Mouse (Mus musculus) G1E (cell line): ENCODE data around the gene Prune1. TPM values are rescaled to one million over a fixed set of nuclear protein-coding genes. Genes with fewer than 3 reads are reported as not detected.

Experiments
- ATAC-seq: 2 replicates; pipeline ENCODE4 v1.8.0; 2016; ENCODE audit warnings: mild to moderate bottlenecking; ENCODE audit not compliant: insufficient number of reproducible peaks, poor library complexity, low FRiP score, severe bottlenecking; ENCODE audit errors: extremely low read depth
- DNase-seq: peaks from one replicate; pipeline ENCODE4 v3.0.0; 2012; ENCODE audit warnings: low spot score
- H3K27me3 ChIP-seq: 2 replicates; pipeline ENCODE4 v1.6.1; 2012; ENCODE audit warnings: mild to moderate bottlenecking, low read length, inconsistent platforms; ENCODE audit not compliant: insufficient read depth
- H3K36me3 ChIP-seq: replicated peaks from 2 replicates; pipeline ENCODE3; 2012; ENCODE audit warnings: mild to moderate bottlenecking, inconsistent platforms
- H3K4me1 ChIP-seq: 2 replicates; pipeline ENCODE4 v1.6.1; 2012; ENCODE audit warnings: low read depth, low read length, inconsistent platforms, mixed read lengths; ENCODE audit not compliant: insufficient read depth
- H3K4me3 ChIP-seq: 2 replicates; pipeline ENCODE4 v1.5.1; 2012; ENCODE audit warnings: low read depth, mild to moderate bottlenecking, inconsistent platforms, low read length, moderate library complexity, mixed read lengths
- H3K9me3 ChIP-seq: replicated peaks from 2 replicates; pipeline ENCODE4 v1.6.1; 2012; ENCODE audit warnings: inconsistent platforms
- CTCF ChIP-seq: IDR thresholded peaks from 2 replicates; pipeline ENCODE4 v1.5.1; 2012; ENCODE audit warnings: low read depth, low read length, inconsistent platforms, mixed read lengths
- GATA1 ChIP-seq: IDR thresholded peaks from 2 replicates; pipeline ENCODE4 v1.6.1; 2012; ENCODE audit warnings: borderline replicate concordance, low read length, inconsistent platforms, mixed read lengths
- GATA2 ChIP-seq: IDR thresholded peaks from 2 replicates; pipeline ENCODE4 v1.6.1; 2012; ENCODE audit warnings: low read depth, low read length, inconsistent platforms, borderline replicate concordance
- POLR2AphosphoS5 ChIP-seq: IDR thresholded peaks from 2 replicates; pipeline ENCODE4 v1.6.1; 2012; ENCODE audit warnings: low read depth, low read length, inconsistent platforms; ENCODE audit not compliant: insufficient replicate concordance
- TAL1 ChIP-seq: conservative IDR thresholded peaks from 2 replicates; pipeline ENCODE4 v1.6.1; 2012; ENCODE audit warnings: low read depth, low read length, inconsistent platforms, mixed read lengths
- polyA plus RNA-seq: library from polyadenylated mRNA; stranded (reverse); fragments of >175 nt; gene quantifications from 2 replicates; pipeline ENCODE4 v1.2.3, GENCODE M21; 2012
- total RNA-seq, 2 experiments: library from RNA; stranded (forward) in 1 of 2; stranded (reverse) in 1 of 2; fragments of 200-1000 nt in 1 of 2; fragments of >200 nt in 1 of 2; fragmentation: Nextera tagmentation in 1 of 2; gene quantifications; 2 replicates each; pipeline ENCODE4 v1.2.3; 2014 to 2017

Prune1 gene
- total and polyA plus RNA-seq, 3 experiments = 4.8 to 33.5 (median 15.1) TPM

DNA sequence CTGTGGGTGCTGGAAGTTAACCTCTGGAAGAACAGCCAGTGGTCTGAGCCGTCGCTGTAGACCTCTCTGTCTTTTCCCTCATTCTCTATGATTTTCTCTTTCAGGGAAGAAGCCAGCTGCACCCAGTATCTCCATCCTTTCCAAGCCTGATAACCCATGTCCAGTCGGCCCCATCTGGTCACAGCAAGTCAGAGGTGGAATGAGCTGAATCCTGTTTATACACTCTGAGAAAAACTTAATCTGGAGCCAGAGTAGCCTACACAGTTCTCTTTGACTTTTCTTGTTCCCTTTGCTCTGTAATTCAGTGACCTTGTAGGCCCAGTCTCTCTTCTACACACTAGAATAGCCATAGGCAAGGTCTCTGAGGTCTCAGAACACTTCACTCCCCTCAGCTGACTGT lies 5.7 kb upstream of the Prune1 start:
- ATAC-seq (no peak), DNase-seq (no peak)
- no peaks in the 10 kb centered on the region for H3K27me3 ChIP-seq
- H3K4me3 ChIP-seq = no peak overlapping the region
- TF ChIP-seq GATA2 = no peak
- TF ChIP-seq POLR2AphosphoS5 = no peak
- no peak for TF ChIP-seq TAL1
- TF ChIP-seq GATA1 = no peak
- no peak for TF ChIP-seq CTCF
- H3K4me1 ChIP-seq = peaks cover 36% of the 10 kb centered on the region
- H3K36me3 ChIP-seq = peaks cover 74% of the 10 kb centered on the region
- no peaks in the 10 kb centered on the region for H3K9me3 ChIP-seq

DNA sequence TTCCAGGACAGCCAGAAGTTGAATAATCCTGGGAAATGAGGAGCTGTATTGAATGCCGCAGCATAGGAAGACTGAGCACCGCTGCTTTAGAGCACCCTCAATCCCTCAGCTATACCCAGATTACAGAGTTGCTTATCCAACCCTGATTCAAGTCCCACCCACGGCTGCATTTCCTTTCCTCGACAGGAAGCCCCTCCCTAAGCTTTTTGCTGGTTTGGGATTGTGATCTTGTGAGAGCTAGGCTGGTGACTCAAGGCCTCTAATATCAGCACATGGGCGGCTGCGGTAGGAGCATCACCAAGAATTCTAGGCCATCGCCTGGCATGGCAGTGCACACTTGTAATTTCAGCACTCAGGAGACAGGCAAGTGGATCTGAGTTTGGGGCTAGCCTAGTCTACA lies 4.6 kb upstream of the Prune1 start:
- no peak overlapping the region for H3K4me3 ChIP-seq
- TF ChIP-seq POLR2AphosphoS5 = no peak
- TF ChIP-seq GATA1 = no peak
- no peak for TF ChIP-seq CTCF
- TF ChIP-seq GATA2 = no peak
- no peak for TF ChIP-seq TAL1
- peaks cover 39% of the 10 kb centered on the region for H3K4me1 ChIP-seq
- H3K27me3 ChIP-seq = no peaks in the 10 kb centered on the region
- H3K36me3 ChIP-seq = peaks cover 64% of the 10 kb centered on the region
- no peak for DNase-seq
- ATAC-seq = no peak
- H3K9me3 ChIP-seq = no peaks in the 10 kb centered on the region

DNA sequence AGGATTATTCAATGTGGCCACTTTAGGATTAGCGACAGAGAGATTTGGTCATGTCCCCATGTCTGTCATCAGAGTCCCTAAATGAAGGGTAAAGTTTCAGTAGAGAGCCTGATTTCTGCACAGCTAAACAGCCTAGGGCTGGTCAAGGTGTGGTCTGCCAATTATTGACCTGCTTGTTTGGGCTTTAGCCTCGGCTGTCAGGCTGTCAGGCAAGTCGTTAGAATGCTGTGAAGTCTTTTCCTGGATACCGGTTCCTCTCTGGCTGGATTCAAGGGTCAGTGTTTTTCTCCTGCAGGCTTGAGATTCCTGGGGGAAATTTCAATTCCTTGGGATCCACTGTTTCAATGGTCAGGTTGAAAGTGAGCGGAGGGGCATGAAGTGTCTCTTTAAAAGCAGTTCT lies 4.1 kb upstream of the Prune1 start:
- Histone ChIP-seq H3K4me1 (peaks cover 44% of the 10 kb centered on the region), H3K4me3 (no peak overlapping the region), H3K36me3 (peaks cover 59% of the 10 kb centered on the region), H3K9me3 (no peaks in the 10 kb centered on the region), H3K27me3 (no peaks in the 10 kb centered on the region)
- DNase-seq (no peak), ATAC-seq (no peak)
- TF ChIP-seq GATA1 (no peak), CTCF (no peak), GATA2 (no peak)

DNA sequence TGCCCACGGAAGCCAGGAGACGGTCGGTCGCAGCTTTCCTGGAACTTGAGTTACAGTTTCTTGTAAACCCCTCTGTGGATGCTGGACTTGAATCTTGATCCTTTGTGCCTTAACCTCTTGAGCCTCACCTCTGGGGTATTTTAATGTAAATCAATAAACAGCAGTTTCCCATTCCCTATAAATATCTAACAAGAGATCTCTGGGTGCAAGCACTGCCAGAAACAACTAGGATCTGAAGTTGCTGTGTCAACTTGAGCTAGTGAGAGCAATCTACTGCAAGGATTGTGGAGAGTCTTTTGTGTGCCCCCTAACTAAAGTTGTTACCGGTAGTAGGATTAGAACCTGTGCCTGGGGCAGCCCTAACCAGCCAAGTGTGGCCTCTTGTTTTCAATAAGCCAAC lies 3.5 kb upstream of the Prune1 start:
- Histone ChIP-seq H3K27me3 (no peaks in the 10 kb centered on the region), H3K4me1 (peaks cover 49% of the 10 kb centered on the region), H3K36me3 (peaks cover 53% of the 10 kb centered on the region), H3K4me3 (no peak overlapping the region), H3K9me3 (no peaks in the 10 kb centered on the region)
- no peak for ATAC-seq
- TF ChIP-seq CTCF (no peak), TAL1 (no peak), POLR2AphosphoS5 (no peak), GATA1 (no peak), GATA2 (no peak)
- no peak for DNase-seq

DNA sequence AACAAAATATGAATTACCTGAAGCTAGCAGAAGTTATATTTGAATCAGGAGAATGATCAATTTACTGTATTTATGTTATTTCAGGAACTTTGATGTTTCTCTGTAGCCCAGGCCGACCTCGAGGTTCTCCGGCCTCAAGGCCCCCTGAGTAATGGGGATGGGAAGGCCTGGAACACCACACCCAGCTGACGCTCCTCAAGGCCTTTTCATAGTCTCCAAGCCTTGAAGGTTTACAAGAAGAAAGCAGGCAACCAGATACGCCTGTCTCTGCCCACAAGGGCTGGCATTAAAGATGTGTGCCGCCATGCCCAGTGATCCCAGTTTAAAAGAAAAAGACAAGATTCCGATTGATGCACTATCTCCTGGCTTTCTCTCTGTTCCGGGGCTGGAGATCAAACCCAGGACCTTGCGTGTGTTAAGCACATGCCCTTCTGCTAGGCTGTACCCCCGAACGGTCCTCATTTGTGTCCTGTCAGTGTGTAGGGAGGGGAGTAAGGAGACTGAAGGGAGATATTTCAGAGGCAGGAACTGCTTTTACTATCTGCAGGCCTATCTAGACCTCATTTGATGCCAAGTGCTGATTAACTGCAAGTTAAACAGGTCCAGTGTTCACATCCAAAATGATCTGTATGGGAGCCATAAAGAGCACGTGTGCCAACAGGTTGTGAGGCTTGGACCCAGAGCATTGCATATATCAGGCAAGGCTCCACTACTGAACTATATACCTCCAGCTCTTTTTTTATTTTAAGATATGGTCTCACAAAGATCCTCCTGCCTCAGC lies 2.8 kb upstream of the Prune1 start:
- H3K9me3 ChIP-seq = no peaks in the 10 kb centered on the region
- no peak overlapping the region; the same call in 1 of the 2 replicates for H3K4me3 ChIP-seq
- no peaks in the 10 kb centered on the region for H3K27me3 ChIP-seq
- H3K4me1 ChIP-seq = peaks cover 52% of the 10 kb centered on the region
- TF ChIP-seq CTCF (no peak), GATA1 (no peak), POLR2AphosphoS5 (no peak), GATA2 (no peak), TAL1 (no peak)
- peaks cover 46% of the 10 kb centered on the region for H3K36me3 ChIP-seq
- ATAC-seq (no peak), DNase-seq (no peak)

DNA sequence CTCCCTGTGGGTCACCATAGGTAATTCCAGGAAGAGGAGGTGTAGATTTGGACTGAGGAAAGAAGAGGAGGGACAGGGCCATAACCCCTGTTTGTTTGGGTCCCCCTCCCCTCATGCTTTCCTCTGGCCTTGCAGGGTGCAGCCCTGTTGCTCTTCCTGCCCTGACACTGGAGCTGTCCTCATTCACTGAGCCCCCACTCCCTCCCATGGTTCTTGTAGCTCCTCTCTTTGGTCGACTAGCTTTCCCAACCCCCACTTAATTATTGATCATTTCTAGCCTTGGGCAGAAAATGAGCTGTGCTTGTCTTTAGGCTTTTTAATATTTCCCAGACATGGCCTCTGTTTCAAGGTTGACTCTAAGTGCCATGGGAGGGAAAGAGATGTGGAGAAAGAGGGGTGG lies 2.2 kb upstream of the Prune1 start:
- Histone ChIP-seq H3K4me1 (peaks cover 59% of the 10 kb centered on the region), H3K27me3 (no peaks in the 10 kb centered on the region), H3K36me3 (peaks cover 43% of the 10 kb centered on the region), H3K4me3 (peak overlapping the region; percentile 78), H3K9me3 (no peaks in the 10 kb centered on the region)
- ATAC-seq = no peak
- DNase-seq = no peak
- TF ChIP-seq GATA2 = no peak
- no peak for TF ChIP-seq POLR2AphosphoS5
- no peak for TF ChIP-seq TAL1
- TF ChIP-seq GATA1 = no peak
- no peak for TF ChIP-seq CTCF

DNA sequence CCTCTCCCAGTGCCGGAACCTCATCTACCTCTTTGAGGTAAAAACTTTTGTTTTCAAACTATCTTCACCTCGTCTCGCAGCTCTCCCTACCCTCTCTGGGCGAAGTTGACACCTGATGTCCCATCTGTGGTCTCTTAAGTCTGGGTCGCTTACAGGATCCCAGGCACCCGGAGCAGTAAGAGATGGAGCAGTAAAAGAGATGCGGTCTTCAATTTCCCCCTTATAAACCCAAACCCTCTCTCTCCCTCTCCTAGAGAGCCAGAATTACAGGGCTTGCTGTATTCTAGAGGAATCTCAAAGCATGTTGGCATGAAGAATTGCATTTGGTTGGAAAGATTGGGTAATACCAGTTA lies 1.7 kb upstream of the Prune1 start:
- no peak for TF ChIP-seq GATA2
- no peak for TF ChIP-seq POLR2AphosphoS5
- TF ChIP-seq GATA1 = no peak
- TF ChIP-seq CTCF = no peak
- no peak for TF ChIP-seq TAL1
- ATAC-seq = no peak
- peaks cover 63% of the 10 kb centered on the region for H3K4me1 ChIP-seq
- no peak for DNase-seq
- H3K9me3 ChIP-seq = no peaks in the 10 kb centered on the region
- peak overlapping the region; percentile 78 for H3K4me3 ChIP-seq
- H3K27me3 ChIP-seq = no peaks in the 10 kb centered on the region
- H3K36me3 ChIP-seq = peaks cover 40% of the 10 kb centered on the region
